Mouse (Mus musculus) kidney, embryonic 16.5 days (tissue): ENCODE results near the gene Syt8. TPM values are rescaled to one million over a fixed set of nuclear protein-coding genes. Genes with fewer than 3 reads are reported as not detected.

Source experiments
- ATAC-seq: fragments of 200-750 bp; cut with Nextera tagmentation; 2 replicates; pipeline ENCODE4 v1.8.0; 2017; ENCODE audit warnings: moderate TSS enrichment; ENCODE audit not compliant: low FRiP score, low TSS enrichment
- H3K27ac ChIP-seq: fragments of 300-500 bp; sonication (generic); 2 replicates; pipeline ENCODE4 v1.5.1; 2014; ENCODE audit warnings: low read length
- H3K27me3 ChIP-seq: fragments of 300-500 bp; sonication (generic); 2 replicates; pipeline ENCODE4 v1.6.1; 2014; ENCODE audit warnings: low read length, control low read depth, mixed read lengths; ENCODE audit not compliant: insufficient read depth
- H3K36me3 ChIP-seq: fragments of 300-500 bp; sonication (generic); 2 replicates; pipeline ENCODE4 v1.6.1; 2014; ENCODE audit warnings: low read length, control low read depth, mixed read lengths; ENCODE audit not compliant: insufficient read depth
- H3K4me1 ChIP-seq: fragments of 300-500 bp; sonication (generic); 2 replicates; pipeline ENCODE4 v1.6.1; 2014; ENCODE audit warnings: low read length, control low read depth, mixed read lengths; ENCODE audit not compliant: insufficient read depth
- H3K4me2 ChIP-seq: fragments of 300-500 bp; sonication (generic); replicated peaks from 2 replicates; pipeline ENCODE4 v1.6.1; 2014; ENCODE audit warnings: low read depth, low read length
- H3K4me3 ChIP-seq: fragments of 300-500 bp; sonication (generic); 2 replicates; pipeline ENCODE4 v1.5.1; 2014; ENCODE audit warnings: mild to moderate bottlenecking, low read length
- H3K9ac ChIP-seq: fragments of 300-500 bp; sonication (generic); replicated peaks from 2 replicates; pipeline ENCODE4 v1.6.1; 2014; ENCODE audit warnings: low read length
- H3K9me3 ChIP-seq: fragments of 300-500 bp; sonication (generic); 2 replicates; pipeline ENCODE4 v1.6.1; 2016; ENCODE audit warnings: low read length, control low read depth
- WGBS: fragments of 180-500 bp; shearing (Covaris S2); extraction: QIAGEN DNeasy Blood & Tissue Kit; methylation state at CpG from one replicate; pipeline ENCODE4 v1.1.7; 2014; 5-methylcytosine and 5-hydroxymethylcytosine counted together
- polyA plus RNA-seq: library from polyadenylated mRNA; unstranded; fragments of >200 nt; fragmentation: Nextera tagmentation; extraction: Ambion mirVana; gene quantifications from 2 replicates; pipeline ENCODE4 v1.2.1, GENCODE M21; 2015

The Syt8 gene
- polyA plus RNA-seq, 1 experiment from 2014 or later, result 4.0 TPM

GRCm38 (mm10) chr7:142442081-142442907, 7.6 kb downstream of the Syt8 start:
- Histone ChIP-seq H3K36me3 (no peaks in the 10 kb centered on the region), H3K4me3 (no peak overlapping the region), H3K4me1 (peaks cover 15% of the 10 kb centered on the region), H3K27ac (no peak overlapping the region), H3K9me3 (no peaks in the 10 kb centered on the region), H3K9ac (no peak overlapping the region; the same call in 1 of the 2 replicates), H3K4me2 (no peak overlapping the region), H3K27me3 (no peaks in the 10 kb centered on the region)
- ATAC-seq, result no peak
- WGBS, result 65% methylated on average over 9 of the region's 9 CpGs

DNA sequence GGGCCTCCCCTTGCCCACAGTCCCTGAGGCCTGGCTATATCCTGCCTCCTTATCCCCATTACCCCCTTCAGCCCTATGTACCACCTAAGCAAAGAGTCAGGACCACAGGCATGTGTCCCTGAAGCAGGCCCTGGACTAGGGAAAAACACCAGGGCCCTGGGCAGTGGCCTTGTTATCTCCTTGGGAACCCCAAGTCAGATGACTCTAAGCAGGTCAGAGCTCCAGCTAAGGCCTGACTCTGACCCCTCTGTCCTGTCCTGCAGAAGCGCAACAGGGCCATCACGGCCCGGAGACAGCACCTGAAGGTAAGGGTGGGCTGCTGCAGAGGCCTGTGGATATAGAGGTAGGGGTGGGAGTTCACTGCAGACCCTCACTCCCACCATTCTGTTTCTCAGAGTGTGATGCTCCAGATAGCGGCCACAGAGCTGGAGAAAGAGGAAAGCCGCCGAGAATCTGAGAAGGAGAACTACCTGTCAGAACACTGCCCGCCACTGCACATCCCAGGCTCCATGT, 8.3 kb downstream of the Syt8 start:
- Histone ChIP-seq H3K9me3 (no peaks in the 10 kb centered on the region), H3K4me2 (no peak overlapping the region), H3K27ac (no peak overlapping the region), H3K36me3 (no peaks in the 10 kb centered on the region), H3K4me1 (peaks cover 14% of the 10 kb centered on the region), H3K9ac (no peak overlapping the region; the same call in 1 of the 2 replicates), H3K27me3 (no peaks in the 10 kb centered on the region), H3K4me3 (no peak overlapping the region)
- no peak for ATAC-seq
- WGBS, result 90% methylated on average over 7 of the region's 7 CpGs

DNA sequence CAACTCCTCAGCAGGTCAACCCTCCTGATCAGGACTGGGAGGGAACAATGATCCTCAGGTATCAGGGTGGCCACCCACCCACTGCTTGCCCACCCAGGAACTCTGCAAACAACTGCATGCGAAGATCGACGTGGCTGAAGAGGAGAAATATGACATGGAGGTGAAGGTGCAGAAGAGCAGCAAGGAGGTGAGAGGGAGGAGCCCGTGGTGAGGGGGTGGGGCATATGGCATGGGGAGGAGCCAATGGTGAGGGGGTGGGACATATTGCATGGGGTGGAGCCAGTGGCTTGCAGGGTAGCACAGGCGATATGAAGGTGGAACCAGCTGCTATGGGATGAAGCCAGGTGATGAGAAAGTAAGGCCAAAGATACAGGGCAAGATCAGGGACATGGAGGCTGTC, 8.8 kb downstream of the Syt8 start:
- Histone ChIP-seq H3K4me2 (no peak overlapping the region), H3K36me3 (no peaks in the 10 kb centered on the region), H3K27ac (no peak overlapping the region), H3K9me3 (no peaks in the 10 kb centered on the region), H3K27me3 (no peaks in the 10 kb centered on the region), H3K4me1 (peaks cover 14% of the 10 kb centered on the region), H3K4me3 (no peak overlapping the region), H3K9ac (no peak overlapping the region)
- WGBS, result 78% methylated on average over 5 of the region's 5 CpGs
- no peak for ATAC-seq

DNA sequence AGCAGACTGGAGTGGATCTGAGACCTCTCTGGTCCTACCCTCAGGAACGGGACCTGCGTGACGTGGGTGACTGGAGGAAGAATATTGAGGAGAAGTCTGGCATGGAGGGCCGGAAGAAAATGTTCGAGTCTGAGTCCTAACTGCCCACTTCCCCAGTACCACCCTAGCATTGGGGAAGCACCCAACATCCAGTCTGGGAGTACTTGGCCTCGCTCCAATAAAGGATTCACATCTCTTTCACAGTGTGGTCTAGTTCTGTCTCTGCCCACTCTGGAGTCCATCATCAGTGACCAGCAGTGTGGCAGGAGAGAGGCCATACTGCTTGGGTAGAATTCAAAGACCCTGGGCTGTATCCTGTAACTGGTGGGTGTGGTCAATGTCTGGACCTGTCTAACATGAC, 9.5 kb downstream of the Syt8 start:
- Histone ChIP-seq H3K9ac (no peak overlapping the region), H3K27ac (no peak overlapping the region), H3K27me3 (no peaks in the 10 kb centered on the region), H3K4me3 (no peak overlapping the region), H3K4me2 (no peak overlapping the region), H3K9me3 (no peaks in the 10 kb centered on the region), H3K4me1 (peaks cover 14% of the 10 kb centered on the region), H3K36me3 (no peaks in the 10 kb centered on the region)
- whole genome bisulfite sequencing, result 95% methylated on average over 6 of the region's 6 CpGs
- ATAC-seq, result no peak

DNA sequence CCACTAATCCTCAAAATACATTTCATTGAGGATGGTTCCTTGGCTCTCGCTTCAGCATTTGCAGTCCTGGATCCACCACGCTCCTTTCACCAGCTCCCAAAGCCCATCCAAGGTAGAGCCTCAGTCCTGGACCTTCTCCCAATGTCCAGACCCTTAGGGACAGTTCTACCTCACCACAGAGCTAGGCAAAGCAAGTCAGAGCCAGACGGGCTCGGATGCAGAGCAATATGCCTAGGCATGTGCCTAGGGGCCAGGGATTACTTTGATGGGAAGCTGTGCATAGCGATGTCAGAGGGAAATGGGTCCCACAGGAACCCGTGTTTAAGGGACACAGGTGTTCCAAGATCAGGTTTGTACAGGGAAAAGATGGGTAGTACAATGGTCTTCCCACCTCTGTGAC, 10.7 kb downstream of the Syt8 start:
- peaks cover 14% of the 10 kb centered on the region for H3K4me1 ChIP-seq
- no peak for ATAC-seq
- H3K9me3 ChIP-seq, result no peaks in the 10 kb centered on the region

GRCm38 (mm10) chr7:142446264-142446663, 11.6 kb downstream of the Syt8 start:
- no peak overlapping the region for H3K4me2 ChIP-seq
- no peak overlapping the region for H3K4me3 ChIP-seq
- H3K27me3 ChIP-seq, result no peaks in the 10 kb centered on the region
- no peaks in the 10 kb centered on the region for H3K9me3 ChIP-seq
- H3K27ac ChIP-seq, result no peak overlapping the region
- peaks cover 8% of the 10 kb centered on the region for H3K4me1 ChIP-seq
- H3K9ac ChIP-seq, result no peak overlapping the region
- WGBS, result 79% methylated on average over 4 of the region's 4 CpGs
- no peak for ATAC-seq
- no peaks in the 10 kb centered on the region for H3K36me3 ChIP-seq

More for the DNA sequence above, 10.7 kb downstream of the Syt8 start:
- H3K27me3 ChIP-seq, result no peaks in the 10 kb centered on the region
- WGBS, result 92% methylated on average over 6 of the region's 6 CpGs
- no peak overlapping the region for H3K9ac ChIP-seq
- no peak overlapping the region for H3K4me2 ChIP-seq
- H3K36me3 ChIP-seq, result no peaks in the 10 kb centered on the region
- H3K4me3 ChIP-seq, result no peak overlapping the region
- H3K27ac ChIP-seq, result no peak overlapping the region

DNA sequence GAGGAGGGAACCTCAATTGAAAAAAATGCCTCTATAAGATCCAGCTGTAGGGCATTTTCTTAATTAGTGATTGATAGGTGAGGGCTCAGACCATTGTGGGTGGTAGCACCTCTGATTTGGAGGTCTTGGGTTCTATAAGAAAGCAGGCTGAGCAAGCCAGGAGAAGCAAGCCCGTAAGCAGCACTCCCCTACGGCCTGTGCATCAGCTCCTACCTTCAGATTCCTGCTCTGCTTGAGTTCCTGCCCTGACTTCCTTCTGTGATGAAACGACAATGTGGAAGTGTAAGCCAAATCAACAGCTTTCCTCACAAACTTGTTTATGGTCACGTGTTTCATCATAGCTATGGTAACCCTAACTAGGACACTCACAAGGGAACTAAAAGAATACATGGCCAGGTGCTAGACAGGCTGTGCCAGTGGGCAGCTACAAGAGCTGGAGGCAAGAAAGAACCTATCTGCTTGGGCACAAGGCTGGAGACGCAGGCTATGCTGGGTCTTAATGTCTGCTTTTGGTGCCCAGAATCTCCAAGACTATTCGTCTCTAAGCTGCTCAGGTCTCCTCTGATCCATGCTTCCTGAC, 14.5 kb downstream of the Syt8 start:
- no peak overlapping the region for H3K9ac ChIP-seq
- H3K27me3 ChIP-seq, result no peaks in the 10 kb centered on the region
- H3K4me3 ChIP-seq, result no peak overlapping the region
- peaks cover 9% of the 10 kb centered on the region; the same call in 1 of the 2 replicates for H3K4me1 ChIP-seq
- H3K4me2 ChIP-seq, result no peak overlapping the region
- no peak for ATAC-seq
- 75% methylated on average over 6 of the region's 6 CpGs for WGBS
- H3K36me3 ChIP-seq, result no peaks in the 10 kb centered on the region
- H3K9me3 ChIP-seq, result no peaks in the 10 kb centered on the region
- H3K27ac ChIP-seq, result no peak overlapping the region

GRCm38 (mm10) chr7:142454706-142455105, 20.1 kb downstream of the Syt8 start:
- Histone ChIP-seq H3K4me3 (no peak overlapping the region), H3K27me3 (no peaks in the 10 kb centered on the region), H3K9ac (no peak overlapping the region; the same call in 1 of the 2 replicates), H3K9me3 (no peaks in the 10 kb centered on the region), H3K36me3 (no peaks in the 10 kb centered on the region), H3K4me1 (peaks cover 39% of the 10 kb centered on the region), H3K4me2 (no peak overlapping the region), H3K27ac (peak overlapping the region; percentile 93)
- 24% methylated on average over 1 of the region's 1 CpGs for WGBS
- no peak for ATAC-seq

DNA sequence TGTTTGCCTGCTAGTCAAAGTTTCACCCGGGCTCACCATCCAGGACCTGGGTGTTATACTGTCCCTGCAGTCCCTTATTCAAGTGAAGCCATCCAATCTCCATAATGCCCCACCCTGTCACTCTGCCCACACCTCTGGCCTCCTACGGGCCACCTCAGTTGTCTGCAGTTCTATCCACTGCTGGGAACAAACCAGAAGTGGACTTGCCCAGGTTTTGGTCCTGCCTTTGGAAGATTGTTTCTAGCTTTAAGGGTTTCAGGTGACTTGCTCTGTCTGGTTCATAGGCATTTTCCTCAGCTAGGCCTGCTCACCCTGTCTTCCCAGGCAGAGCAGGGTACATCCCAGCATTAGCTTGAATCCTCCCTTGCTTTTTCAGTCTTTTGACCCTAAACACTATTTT, 20.6 kb downstream of the Syt8 start:
- WGBS, result 40% methylated on average over 2 of the region's 2 CpGs
- Histone ChIP-seq H3K9me3 (no peaks in the 10 kb centered on the region), H3K4me1 (peaks cover 39% of the 10 kb centered on the region), H3K9ac (no peak overlapping the region; the same call in 1 of the 2 replicates), H3K27ac (peak overlapping the region; percentile 93), H3K4me3 (no peak overlapping the region), H3K27me3 (no peaks in the 10 kb centered on the region), H3K36me3 (no peaks in the 10 kb centered on the region), H3K4me2 (no peak overlapping the region)
- ATAC-seq, result no peak

GRCm38 (mm10) chr7:142456806-142457205, 22.2 kb downstream of the Syt8 start:
- no peak for ATAC-seq
- 77% methylated on average over 3 of the region's 3 CpGs for WGBS

More at GRCm38 (mm10) chr7:142456806-142457205, 22.2 kb downstream of the Syt8 start:
- H3K9ac ChIP-seq, result peak overlapping the region; percentile 20; the same call in 1 of the 2 replicates
- no peaks in the 10 kb centered on the region for H3K36me3 ChIP-seq
- no peaks in the 10 kb centered on the region for H3K27me3 ChIP-seq
- peak overlapping the region; percentile 93 for H3K27ac ChIP-seq
- H3K4me1 ChIP-seq, result peaks cover 39% of the 10 kb centered on the region
- H3K4me3 ChIP-seq, result no peak overlapping the region
- no peaks in the 10 kb centered on the region for H3K9me3 ChIP-seq
- H3K4me2 ChIP-seq, result no peak overlapping the region
